Mouse (Mus musculus) forebrain, postnatal 0 days (tissue): Measurements from ENCODE around the gene Arid3a. TPM values are rescaled to one million over a fixed set of nuclear protein-coding genes. Genes with fewer than 3 reads are reported as not detected.
A peak's percentile ranks its signal among the peaks of the same experiment; 100 is the strongest.

Experiments
- ATAC-seq: fragments of 200-750 bp; cut with Nextera tagmentation; 2 replicates; pipeline ENCODE4 v1.8.0; 2017; ENCODE audit warnings: mild to moderate bottlenecking, moderate library complexity
- DNase-seq: peaks from one replicate; pipeline ENCODE4 v3.0.0-alpha.2; 2015
- H3K27ac ChIP-seq: fragments of 300-500 bp; sonication (generic); 2 replicates; pipeline ENCODE4 v1.5.1; 2014; ENCODE audit warnings: low read depth, mild to moderate bottlenecking, antibody characterized with exemption, low read length, moderate library complexity, mixed read lengths
- H3K27me3 ChIP-seq: fragments of 300-500 bp; sonication (generic); 2 replicates; pipeline ENCODE4 v1.6.1; 2014; ENCODE audit warnings: mild to moderate bottlenecking, low read length, mixed read lengths; ENCODE audit not compliant: insufficient read depth
- H3K36me3 ChIP-seq: fragments of 300-500 bp; sonication (generic); 2 replicates; pipeline ENCODE4 v1.6.1; 2014; ENCODE audit warnings: mild to moderate bottlenecking, moderate library complexity; ENCODE audit not compliant: insufficient read depth
- H3K4me1 ChIP-seq: fragments of 300-500 bp; sonication (generic); 2 replicates; pipeline ENCODE4 v1.6.1; 2014; ENCODE audit warnings: antibody characterized with exemption; ENCODE audit not compliant: insufficient read depth
- H3K4me2 ChIP-seq: fragments of 300-500 bp; sonication (generic); 2 replicates; pipeline ENCODE4 v1.6.1; 2014; ENCODE audit warnings: low read depth, mild to moderate bottlenecking, moderate library complexity
- H3K4me3 ChIP-seq: fragments of 300-500 bp; sonication (generic); 2 replicates; pipeline ENCODE4 v1.5.1; 2014; ENCODE audit warnings: low read depth, low read length, mixed read lengths
- H3K9ac ChIP-seq: fragments of 300-500 bp; sonication (generic); 2 replicates; pipeline ENCODE4 v1.6.1; 2014; ENCODE audit warnings: mild to moderate bottlenecking
- H3K9me3 ChIP-seq: fragments of 300-500 bp; sonication (generic); 2 replicates; pipeline ENCODE4 v1.6.1; 2016; ENCODE audit warnings: low read length
- CTCF ChIP-seq: sonication (generic); IDR thresholded peaks from 2 replicates; pipeline ENCODE4 v1.5.1; 2016; ENCODE audit warnings: antibody characterized with exemption, control low read depth, low read depth
- WGBS: fragments of 180-500 bp; shearing (Covaris S2); extraction: QIAGEN DNeasy Blood & Tissue Kit; methylation state at CpG from one replicate; pipeline ENCODE4 v1.1.7; 2014; 5-methylcytosine and 5-hydroxymethylcytosine counted together
- polyA plus RNA-seq: library from polyadenylated mRNA; unstranded; fragments of >200 nt; fragmentation: Nextera tagmentation; extraction: Ambion mirVana; gene quantifications from 2 replicates; pipeline ENCODE4 v1.2.1, GENCODE M21; 2015
- total RNA-seq: library from RNA; depleted of rRNA; stranded (reverse); fragments of >200 nt; gene quantifications from 2 replicates; pipeline ENCODE4 v1.2.3, GENCODE M21; 2014

Gene Arid3a
- total and polyA plus RNA-seq, 2 experiments from 2014 or later, result 2.1 to 7.9 TPM

DNA sequence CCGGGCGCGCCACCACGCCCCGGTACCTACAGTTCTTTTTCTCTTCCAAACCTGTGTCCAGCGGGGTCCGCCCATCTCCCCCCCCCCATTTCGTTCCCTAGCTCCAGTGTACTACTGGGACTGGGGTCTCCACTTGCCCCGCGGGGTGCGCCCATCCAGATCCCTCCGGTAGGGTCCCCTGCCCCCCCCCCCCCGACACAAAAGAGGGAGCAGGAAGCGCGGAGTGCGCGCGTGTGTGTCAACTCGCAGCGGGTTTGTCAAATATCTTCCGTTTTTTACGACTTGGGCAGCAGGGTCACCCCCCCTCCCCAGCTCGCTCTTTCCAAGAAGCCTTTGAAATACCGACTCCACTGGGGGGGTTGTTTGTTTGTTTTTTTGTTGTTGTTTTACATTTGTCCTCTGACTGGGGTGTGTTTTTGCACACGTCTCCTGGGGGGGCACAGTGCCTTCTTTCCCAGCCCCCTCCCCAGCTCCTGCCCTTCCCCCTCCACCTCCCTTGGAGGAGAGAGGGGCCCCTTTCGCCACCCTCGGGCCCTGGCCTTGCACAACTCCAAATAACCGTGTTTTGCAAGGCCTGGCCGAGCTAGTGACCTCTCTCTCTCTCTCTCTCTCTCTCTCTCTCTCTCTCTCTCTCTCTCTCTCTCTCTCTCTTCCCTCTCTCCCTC, 1.3 kb downstream of the Arid3a start:
- no peak for ATAC-seq

DNA sequence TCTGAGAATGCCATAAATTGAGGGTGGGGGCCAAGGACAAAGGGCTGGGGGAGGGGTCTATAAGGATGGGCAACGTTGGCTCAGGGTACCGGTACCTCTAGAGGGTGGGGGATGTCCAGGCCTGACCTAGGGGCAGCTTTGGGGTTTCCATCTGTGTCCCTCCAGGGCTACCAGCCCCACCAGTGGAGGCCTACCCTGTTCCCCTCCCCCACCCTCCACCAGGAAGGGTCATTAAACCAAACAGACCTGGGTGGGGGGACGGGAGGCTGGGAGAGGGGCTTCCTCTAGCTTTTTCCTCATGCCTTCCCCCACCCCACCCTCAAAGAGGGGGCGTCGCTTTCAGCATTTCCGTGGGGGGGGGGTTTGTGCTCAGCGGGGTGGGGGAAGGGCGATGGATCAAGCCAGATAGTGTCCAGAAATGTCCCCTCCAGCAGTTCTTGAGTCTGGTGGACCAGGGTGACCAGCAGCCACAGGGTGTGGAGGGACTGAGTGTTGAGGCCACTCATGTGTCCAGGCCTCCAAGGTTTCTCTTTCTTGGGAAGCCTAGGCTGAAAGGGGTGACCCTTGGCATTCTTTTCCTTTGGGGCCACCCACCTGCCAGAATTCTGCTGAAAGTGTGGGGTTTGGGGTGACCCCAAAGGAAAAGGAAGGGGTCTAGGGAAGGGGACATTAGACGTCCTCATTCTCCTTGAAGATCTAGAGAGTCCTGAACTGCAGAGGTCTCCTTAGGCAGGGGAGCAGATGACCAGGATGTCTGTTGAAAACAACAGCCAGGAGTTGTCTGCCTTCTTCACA, 2.3 kb downstream of the Arid3a start:
- Histone ChIP-seq H3K4me1 (peaks cover 8% of the 10 kb centered on the region; the same call in 1 of the 2 replicates), H3K27ac (peak overlapping the region; percentile 45; the same call in 1 of the 2 replicates), H3K36me3 (peaks cover 13% of the 10 kb centered on the region; the same call in 1 of the 2 replicates), H3K4me2 (peak overlapping the region; percentile 89), H3K27me3 (no peaks in the 10 kb centered on the region), H3K9me3 (no peaks in the 10 kb centered on the region), H3K9ac (peak overlapping the region; percentile 47), H3K4me3 (peak overlapping the region; percentile 88)
- no peak for ATAC-seq
- TF ChIP-seq CTCF, result no peak
- DNase-seq, result no peak
- whole genome bisulfite sequencing, result 33% methylated on average over 9 of the region's 9 CpGs

More for the DNA sequence above, 1.3 kb downstream of the Arid3a start:
- WGBS, result under 1% methylated on average over 25 of the region's 29 CpGs
- H3K27ac ChIP-seq, result peak overlapping the region; percentile 85
- H3K27me3 ChIP-seq, result peaks cover 5% of the 10 kb centered on the region; the same call in 1 of the 2 replicates
- no peak for TF ChIP-seq CTCF
- peaks cover 8% of the 10 kb centered on the region; the same call in 1 of the 2 replicates for H3K4me1 ChIP-seq
- peak; percentile 43 for DNase-seq
- H3K4me2 ChIP-seq, result peak overlapping the region; percentile 89
- no peaks in the 10 kb centered on the region for H3K9me3 ChIP-seq
- H3K4me3 ChIP-seq, result peak overlapping the region; percentile 88
- peaks cover 13% of the 10 kb centered on the region; the same call in 1 of the 2 replicates for H3K36me3 ChIP-seq
- peak overlapping the region; percentile 81 for H3K9ac ChIP-seq

DNA sequence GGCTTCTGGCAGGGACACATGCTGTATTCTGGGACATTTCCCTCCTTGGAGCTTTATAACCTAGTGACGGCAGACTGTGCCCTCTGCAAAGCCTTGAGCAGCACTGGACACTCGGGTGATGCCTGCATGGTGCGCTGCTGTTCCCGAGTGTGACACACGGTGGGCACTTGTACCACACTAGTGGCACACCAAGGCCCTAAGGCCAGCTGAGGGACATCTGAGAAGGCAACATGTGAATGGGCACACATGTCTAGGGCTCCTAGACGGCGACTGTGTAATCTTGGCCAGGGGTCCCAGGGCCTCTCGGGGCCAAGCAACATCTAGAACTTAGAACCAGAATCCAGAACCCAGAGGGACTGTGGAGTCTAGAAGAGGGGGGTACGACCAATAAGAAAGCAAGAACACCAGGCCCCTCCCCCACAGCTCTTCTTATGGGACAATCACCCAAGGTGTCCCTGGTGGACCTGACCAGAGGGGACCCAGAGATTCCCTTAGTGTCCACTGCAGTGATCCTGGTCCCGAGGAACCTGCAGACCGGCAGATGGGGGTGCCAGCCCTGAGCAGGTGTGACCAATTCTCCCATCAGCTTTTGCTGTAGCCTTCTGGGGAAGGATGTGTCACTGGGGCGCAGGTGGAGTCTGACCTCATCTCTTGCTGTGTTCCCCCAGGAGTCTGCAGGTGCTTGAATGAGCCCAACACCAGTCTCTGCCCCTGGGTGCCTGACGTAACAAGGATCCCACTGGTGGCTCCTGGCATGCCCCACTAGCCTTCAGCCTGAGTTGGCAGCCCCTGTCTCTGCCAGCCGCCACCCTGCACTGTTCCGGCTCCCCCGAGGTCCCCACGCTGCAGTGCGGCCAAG, 3.4 kb downstream of the Arid3a start:
- TF ChIP-seq CTCF, result no peak
- ATAC-seq, result no peak
- WGBS, result 85% methylated on average over 18 of the region's 18 CpGs

GRCm38 (mm10) chr10:79930826-79931186, 4.0 kb downstream of the Arid3a start:
- WGBS, result 87% methylated on average over 16 of the region's 16 CpGs
- no peak overlapping the region for H3K4me3 ChIP-seq
- no peak overlapping the region for H3K27ac ChIP-seq
- H3K9ac ChIP-seq, result no peak overlapping the region
- no peaks in the 10 kb centered on the region for H3K27me3 ChIP-seq
- peaks cover 8% of the 10 kb centered on the region; the same call in 1 of the 2 replicates for H3K4me1 ChIP-seq
- TF ChIP-seq CTCF, result no peak
- no peak overlapping the region for H3K4me2 ChIP-seq
- ATAC-seq, result no peak
- peaks cover 13% of the 10 kb centered on the region; the same call in 1 of the 2 replicates for H3K36me3 ChIP-seq
- H3K9me3 ChIP-seq, result no peaks in the 10 kb centered on the region
- DNase-seq, result no peak

More for the DNA sequence above, 3.4 kb downstream of the Arid3a start:
- H3K27me3 ChIP-seq, result no peaks in the 10 kb centered on the region
- peaks cover 8% of the 10 kb centered on the region; the same call in 1 of the 2 replicates for H3K4me1 ChIP-seq
- no peak overlapping the region for H3K4me2 ChIP-seq
- no peaks in the 10 kb centered on the region for H3K9me3 ChIP-seq
- no peak overlapping the region for H3K4me3 ChIP-seq
- no peak overlapping the region for H3K27ac ChIP-seq
- DNase-seq, result no peak
- peaks cover 13% of the 10 kb centered on the region; the same call in 1 of the 2 replicates for H3K36me3 ChIP-seq
- H3K9ac ChIP-seq, result no peak overlapping the region

DNA sequence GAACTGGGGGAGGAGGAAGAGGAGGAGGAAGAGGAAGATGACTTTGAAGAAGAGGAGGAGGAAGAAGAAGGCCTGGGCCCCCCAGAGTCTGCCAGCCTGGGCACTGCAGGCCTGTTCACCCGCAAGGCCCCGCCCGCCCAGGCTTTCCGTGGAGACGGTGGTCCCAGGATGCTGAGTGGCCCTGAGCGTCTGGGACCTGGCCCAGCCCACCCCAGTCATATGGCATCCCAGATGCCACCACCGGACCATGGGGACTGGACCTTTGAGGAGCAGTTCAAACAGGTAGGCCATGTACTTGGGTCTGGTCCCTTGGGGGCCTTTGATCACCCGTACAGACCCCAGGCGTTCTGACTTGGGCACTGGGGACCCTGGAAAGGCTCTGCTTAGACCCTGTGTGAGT, 5.0 kb downstream of the Arid3a start:
- TF ChIP-seq CTCF, result no peak
- Histone ChIP-seq H3K27me3 (no peaks in the 10 kb centered on the region), H3K36me3 (peaks cover 13% of the 10 kb centered on the region; the same call in 1 of the 2 replicates), H3K4me3 (no peak overlapping the region), H3K4me2 (no peak overlapping the region), H3K4me1 (peaks cover 8% of the 10 kb centered on the region; the same call in 1 of the 2 replicates), H3K27ac (no peak overlapping the region), H3K9me3 (no peaks in the 10 kb centered on the region), H3K9ac (no peak overlapping the region)
- WGBS, result 77% methylated on average over 9 of the region's 9 CpGs
- no peak for ATAC-seq
- no peak for DNase-seq

DNA sequence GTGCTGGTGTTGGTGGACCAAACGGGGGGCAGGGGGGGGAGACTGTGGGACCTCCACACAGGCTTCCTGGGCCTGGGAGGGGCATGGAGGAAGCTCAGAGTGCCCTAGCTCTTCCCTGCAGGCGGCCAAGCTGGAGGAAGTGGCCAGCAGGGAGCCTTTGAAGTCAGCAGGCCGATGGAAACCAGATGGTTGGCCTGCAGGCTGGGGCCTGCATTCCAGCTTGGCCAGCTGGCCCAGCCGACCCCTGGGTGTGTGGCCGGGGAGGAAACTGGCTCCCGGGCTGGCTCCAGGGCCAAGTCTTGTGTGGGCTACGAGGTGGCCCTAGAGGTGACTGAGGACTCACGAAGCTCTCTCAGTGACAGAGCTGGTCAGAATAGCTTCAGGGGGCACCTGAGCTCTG, 5.9 kb downstream of the Arid3a start:
- H3K27me3 ChIP-seq, result no peaks in the 10 kb centered on the region
- no peak for TF ChIP-seq CTCF
- WGBS, result 36% methylated on average over 8 of the region's 8 CpGs
- H3K36me3 ChIP-seq, result peaks cover 13% of the 10 kb centered on the region; the same call in 1 of the 2 replicates
- no peak overlapping the region for H3K4me2 ChIP-seq
- no peak overlapping the region for H3K4me3 ChIP-seq
- H3K9ac ChIP-seq, result no peak overlapping the region
- no peak for ATAC-seq
- no peak for DNase-seq
- peaks cover 8% of the 10 kb centered on the region; the same call in 1 of the 2 replicates for H3K4me1 ChIP-seq
- no peaks in the 10 kb centered on the region for H3K9me3 ChIP-seq
- H3K27ac ChIP-seq, result 0 out of 2 replicates have a peak overlapping the region, but pooled peaks have one; percentile 21
